Mouse (Mus musculus) T-helper 17 cell (primary cell): Measurements from ENCODE around the gene Oas1d.

Source experiments
- in situ Hi-C, 2 experiments: fragments of 300-600 bp; cut with MboI, MseI; formaldehyde crosslinking; loops; 1 replicate in 1 of 2; 2 replicates in 1 of 2; pipeline ENCODE4 v1.15.1; 2025; ENCODE audit warnings: high pct_unique_total_duplicates in 2 of 2

The Oas1d gene

GRCm38 (mm10) chr5:120968799-120969198 is 54.5 kb downstream of the Oas1d start:
- in situ Hi-C loops: no loop called here

GRCm38 (mm10) chr5:120969703-120970102 is 55.4 kb downstream of the Oas1d start:
- in situ Hi-C loops: loop anchor here in 1 of 2 experiments (10.0 kb wide), 1 partner anchor 1925 kb away; no protein-coding TSS in a partner anchor
